7 mouse cellular contexts compared by ENCODE assay signal in genomic region chr19:53329992-53330381, GRCm38 (mm10). TPM values are rescaled to one million over a fixed set of nuclear protein-coding genes. Genes with fewer than 3 reads are reported as not detected.
DNase-seq lines count a peak whose midpoint lies in the region; ATAC-seq and TF ChIP-seq lines count a peak whose summit lies in the region.

No protein-coding gene starts in this region.

- peak overlapping the region; percentile 63 for H3K9ac ChIP-seq in intestine, embryonic 14.5 days (ENCODE audit: low read length)

- H3K4me2 ChIP-seq in intestine, embryonic 14.5 days (ENCODE audit: low read length): peak overlapping the region; percentile 70

- H3K9me3 ChIP-seq in intestine, embryonic 14.5 days (ENCODE audit: control insufficient read depth, low read length): no peaks in the 10 kb centered on the region

- TF ChIP-seq POLR2A in cortical plate, adult 2 months (IDR thresholded peaks at IDR 0.05; ENCODE audit: extremely low read depth, insufficient read depth, low read length): 0 out of 2 replicates have a peak, but pooled peaks have one; percentile 31

- WGBS in intestine, embryonic 14.5 days: under 1% methylated on average over 28 of the region's 29 CpGs

- H3K36me3 ChIP-seq in intestine, embryonic 14.5 days (ENCODE audit: control insufficient read depth, insufficient read depth, low read length): peaks cover 29% of the 10 kb centered on the region

- TF ChIP-seq CTCF in cortical plate, adult 2 months (IDR thresholded peaks at IDR 0.05; ENCODE audit: extremely low read depth, insufficient read depth, low read length): no peak

- intact Hi-C loops in left cerebral cortex, postnatal 25 days (cut with DNase I): loop anchor here (1.0 to 5.0 kb wide), 5 partner anchors 17 to 188 kb away; partner anchors contain the start of gene Add3

- H3K4me1 ChIP-seq in cortical plate, adult 2 months (ENCODE audit: control insufficient read depth, insufficient read depth, low read length): peaks cover 7% of the 10 kb centered on the region
- peaks cover 19% of the 10 kb centered on the region for H3K4me1 ChIP-seq in intestine, embryonic 14.5 days (replicated peaks; ENCODE audit: control insufficient read depth, insufficient read depth, low read length)

- no peaks in the 10 kb centered on the region for H3K27me3 ChIP-seq in intestine, embryonic 14.5 days (replicated peaks; ENCODE audit: control insufficient read depth, insufficient read depth, low read length)

- H3K27ac ChIP-seq in cortical plate, adult 2 months (ENCODE audit: insufficient read depth, low read length): peak overlapping the region; percentile 89
- H3K27ac ChIP-seq in intestine, embryonic 14.5 days (ENCODE audit: low read depth): peak overlapping the region; percentile 36

- peak; percentile 70 for ATAC-seq in intestine, embryonic 14.5 days (replicated peaks; ENCODE audit: low FRiP score, low TSS enrichment, low read depth)
- ATAC-seq in megakaryocyte-erythroid progenitor cell, adult 5-6 weeks (replicated peaks; ENCODE audit: low FRiP score, low TSS enrichment, poor library complexity, severe bottlenecking): peak; percentile 54

- H3K4me3 ChIP-seq in cortical plate, adult 2 months (ENCODE audit: insufficient read depth, low read length): peak overlapping the region; percentile 91
- H3K4me3 ChIP-seq in intestine, embryonic 14.5 days (ENCODE audit: low read depth, low read length): peak overlapping the region; percentile 63

- peak; percentile 93 for DNase-seq in ZHBTc4 (ENCODE audit: low read depth, low spot score)
- DNase-seq in gastrocnemius, postnatal 25 days: peak; percentile 82
- peak; percentile 85 for DNase-seq in intestine, embryonic 14.5 days (ENCODE audit: low spot score)
- DNase-seq in left cerebral cortex, postnatal 25 days (ENCODE audit: low spot score in 2 of 2): peak; percentile 70 to 77
- DNase-seq in right cerebral cortex, postnatal 4 days: peak; percentile 67

RNA-seq across cellular contexts. Expression of gene Mxi1, which starts 19.7 kb away (rescaled TPM):
- 81.0 and 82.8 TPM in 2 replicates for polyA plus RNA-seq in cortical plate, adult 2 months (2012; rRNA removed)
- 10 to 100 TPM; 37.8 to 39.1 TPM for total RNA-seq in gastrocnemius, postnatal 25 days (2021)
- 30.4 and 37.5 TPM in 2 replicates for polyA plus RNA-seq in intestine, embryonic 14.5 days (2014; fragmentation: Nextera tagmentation; extraction: Ambion mirVana)
- 10 to 100 TPM; 84.1 to 84.2 TPM for total RNA-seq in left cerebral cortex, postnatal 25 days (2021)
- 21.1 and 25.3 TPM in 2 replicates for total RNA-seq in megakaryocyte-erythroid progenitor cell, adult 5-6 weeks (2014; fragmentation: Nextera tagmentation)
- 82.7 and 86.4 TPM in 2 replicates for total RNA-seq in megakaryocyte-erythroid progenitor cell, adult 5-6 weeks (2017)

RNA-seq across cellular contexts. Expression of gene Gm10197, which starts 41.6 kb away (rescaled TPM):
- not detected in 2 replicates for polyA plus RNA-seq in cortical plate, adult 2 months (2012; rRNA removed)
- not detected for total RNA-seq in gastrocnemius, postnatal 25 days (2021)
- polyA plus RNA-seq in intestine, embryonic 14.5 days (2014; fragmentation: Nextera tagmentation; extraction: Ambion mirVana): 2.2 TPM in 1 of 2 replicates, not detected in the other
- not detected for total RNA-seq in left cerebral cortex, postnatal 25 days (2021)
- total RNA-seq in megakaryocyte-erythroid progenitor cell, adult 5-6 weeks (2014; fragmentation: Nextera tagmentation): not detected in 2 replicates
- not detected in 2 replicates for total RNA-seq in megakaryocyte-erythroid progenitor cell, adult 5-6 weeks (2017)

Comparison
In these comparisons a context has a peak if more than half of its experiments do, and no peak if none do; other contexts are left out.
1. Peak in every context shown above with its lines: DNase-seq, ATAC-seq, H3K4me3 ChIP-seq and H3K27ac ChIP-seq.